Comparison of ENCODE assay signal across 10 mouse cellular contexts in the genomic region with DNA sequence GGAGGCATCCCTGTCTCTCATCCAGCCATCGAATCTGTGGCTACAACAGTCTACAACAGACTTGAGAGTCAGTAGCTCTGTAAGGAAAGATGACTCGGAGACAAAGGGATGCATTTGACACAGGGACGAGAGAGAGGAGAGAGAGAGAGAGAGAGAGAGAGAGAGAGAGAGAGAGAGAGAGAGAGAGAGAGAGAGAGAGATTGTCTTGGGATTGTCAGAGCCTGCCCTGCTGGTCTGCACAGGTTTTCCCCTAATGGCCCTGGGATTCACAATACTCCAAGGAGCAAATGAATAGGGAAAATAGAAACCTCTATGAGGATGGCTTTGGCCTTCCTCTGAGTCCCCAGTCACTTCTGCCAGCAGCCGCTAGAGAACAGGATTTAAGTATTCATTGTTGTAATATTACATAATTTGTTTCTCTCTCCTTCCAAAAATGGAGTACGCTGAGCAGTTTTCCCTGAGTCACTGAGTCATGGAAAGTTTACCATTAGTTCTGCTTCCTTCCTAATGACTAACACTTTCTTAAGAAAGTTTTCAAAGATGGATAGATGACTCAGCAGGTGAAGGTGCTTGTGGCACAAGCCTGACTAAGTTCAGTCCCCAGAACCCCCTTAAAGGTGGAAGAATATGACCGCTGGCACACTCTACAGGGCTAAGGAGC. TPM values are rescaled to one million over a fixed set of nuclear protein-coding genes. Genes with fewer than 3 reads are reported as not detected.
DNase-seq lines count a peak whose midpoint lies in the region; ATAC-seq and TF ChIP-seq lines count a peak whose summit lies in the region.
"Had no signal": no experiment of that assay in that cellular context is flagged by ENCODE, and none has a peak within 500 bp of the region (broad histone marks: within the 10 kb centered on the region; RNA-seq: fewer than 3 reads in every experiment).

No protein-coding gene starts in this region.

- no peak for TF ChIP-seq CTCF in heart, adult 2 months (IDR thresholded peaks at IDR 0.05)
- TF ChIP-seq CTCF in stomach, postnatal 0 days (IDR thresholded peaks at IDR 0.05; ENCODE audit: low read depth): no peak

- peak; percentile 9; the same call in 1 of the 2 replicates for ATAC-seq in neural tube, embryonic 11.5 days (ENCODE audit: insufficient read depth, low FRiP score, low TSS enrichment)
- ATAC-seq in liver, embryonic 15.5 days (ENCODE audit: insufficient read depth): no peak
- ATAC-seq in stomach, postnatal 0 days (ENCODE audit: low FRiP score, low TSS enrichment): 0 out of 2 replicates have a peak, but pooled peaks have one; percentile 8

- intact Hi-C loops in heart, adult 2 months (cut with DNase I): loop anchor here (2.0 to 5.0 kb wide), 2 partner anchors 511 to 824 kb away; no protein-coding TSS in a partner anchor

- TF ChIP-seq EP300 in heart, adult 2 months (IDR thresholded peaks at IDR 0.05; ENCODE audit: insufficient read depth, low read depth, low read length): no peak
- TF ChIP-seq EP300 in stomach, postnatal 0 days (optimal IDR thresholded peaks at IDR 0.05): no peak

- H3K4me3 ChIP-seq in heart, adult 2 months: no peak overlapping the region
- H3K4me3 ChIP-seq in neural tube, embryonic 11.5 days (ENCODE audit: low read depth, low read length): no peak overlapping the region
- no peak overlapping the region for H3K4me3 ChIP-seq in liver, embryonic 15.5 days (replicated peaks)
- H3K4me3 ChIP-seq in stomach, postnatal 0 days (ENCODE audit: low read depth, low read length): no peak overlapping the region

- no peak overlapping the region; the same call in 1 of the 2 replicates for H3K27ac ChIP-seq in heart, adult 2 months
- no peak overlapping the region for H3K27ac ChIP-seq in neural tube, embryonic 11.5 days (ENCODE audit: low read depth, low read length)
- no peak overlapping the region for H3K27ac ChIP-seq in liver, embryonic 15.5 days (replicated peaks)
- H3K27ac ChIP-seq in stomach, postnatal 0 days (replicated peaks): no peak overlapping the region

- WGBS in heart, adult 2 months: 38% methylated on average over 6 of the region's 6 CpGs
- 49% methylated on average over 6 of the region's 6 CpGs for WGBS in neural tube, embryonic 11.5 days
- WGBS in liver, embryonic 15.5 days (ENCODE audit: insufficient replicate concordance): 42% methylated on average over 6 of the region's 6 CpGs
- WGBS in stomach, postnatal 0 days: 36% methylated on average over 6 of the region's 6 CpGs

- H3K27me3 ChIP-seq in heart, adult 2 months (ENCODE audit: control insufficient read depth, insufficient read depth, low read length): no peaks in the 10 kb centered on the region
- H3K27me3 ChIP-seq in neural tube, embryonic 11.5 days (ENCODE audit: control insufficient read depth, insufficient read depth, low read length): no peaks in the 10 kb centered on the region
- no peaks in the 10 kb centered on the region for H3K27me3 ChIP-seq in liver, embryonic 15.5 days
- H3K27me3 ChIP-seq in stomach, postnatal 0 days (ENCODE audit: control insufficient read depth, insufficient read depth, low read length): no peaks in the 10 kb centered on the region

- H3K9me3 ChIP-seq in neural tube, embryonic 11.5 days (ENCODE audit: control insufficient read depth, low read length): no peaks in the 10 kb centered on the region
- no peaks in the 10 kb centered on the region for H3K9me3 ChIP-seq in liver, embryonic 15.5 days (replicated peaks)
- no peaks in the 10 kb centered on the region for H3K9me3 ChIP-seq in stomach, postnatal 0 days (ENCODE audit: control insufficient read depth, low read length)

- no peaks in the 10 kb centered on the region for H3K36me3 ChIP-seq in heart, adult 2 months (ENCODE audit: control insufficient read depth, insufficient read depth, low read length)
- H3K36me3 ChIP-seq in neural tube, embryonic 11.5 days (ENCODE audit: control insufficient read depth, insufficient read depth, low read length): no peaks in the 10 kb centered on the region
- no peaks in the 10 kb centered on the region for H3K36me3 ChIP-seq in liver, embryonic 15.5 days (replicated peaks)
- no peaks in the 10 kb centered on the region for H3K36me3 ChIP-seq in stomach, postnatal 0 days (ENCODE audit: control insufficient read depth, insufficient read depth, low read length)

- DNase-seq in heart, adult 18-20 months: peak; percentile 16 to 20
- DNase-seq in heart, adult 2 months: no peak
- no peak for DNase-seq in neural tube, embryonic 11.5 days (ENCODE audit: low spot score)
- no peak for DNase-seq in neural tube, embryonic 10.5 days (ENCODE audit: extremely low spot score, low spot score)
- DNase-seq in stomach, postnatal 0 days (ENCODE audit: low spot score): no peak
- no peak for DNase-seq in MN1 (ENCODE audit: low spot score)
- no peak for DNase-seq in gastrocnemius, adult 8-10 months (ENCODE audit: low spot score in 2 of 2)

- H3K4me2 ChIP-seq in neural tube, embryonic 11.5 days (ENCODE audit: low read depth): peak overlapping the region; percentile 78
- peak overlapping the region; percentile 71; the same call in 1 of the 2 replicates for H3K4me2 ChIP-seq in liver, embryonic 15.5 days
- no peak overlapping the region; the same call in 1 of the 2 replicates for H3K4me2 ChIP-seq in stomach, postnatal 0 days (replicated peaks; ENCODE audit: low read depth)

- H3K4me1 ChIP-seq in heart, adult 2 months (ENCODE audit: control insufficient read depth, insufficient read depth, low read length): peaks cover under 1% of the 10 kb centered on the region; the same call in 1 of the 2 replicates
- peaks cover 2% of the 10 kb centered on the region; the same call in 1 of the 2 replicates for H3K4me1 ChIP-seq in neural tube, embryonic 11.5 days (ENCODE audit: control insufficient read depth, insufficient read depth, low read length)
- peaks cover 6% of the 10 kb centered on the region; the same call in 1 of the 2 replicates for H3K4me1 ChIP-seq in liver, embryonic 15.5 days (replicated peaks)
- no peaks in the 10 kb centered on the region; the same call in 1 of the 2 replicates for H3K4me1 ChIP-seq in stomach, postnatal 0 days (replicated peaks; ENCODE audit: control insufficient read depth, insufficient read depth)

- no peak overlapping the region for H3K9ac ChIP-seq in heart, adult 2 months (ENCODE audit: low read depth, low read length)
- H3K9ac ChIP-seq in neural tube, embryonic 11.5 days (ENCODE audit: low read length): no peak overlapping the region
- no peak overlapping the region for H3K9ac ChIP-seq in liver, embryonic 15.5 days
- no peak overlapping the region for H3K9ac ChIP-seq in stomach, postnatal 0 days (ENCODE audit: low read length)

- no peak for TF ChIP-seq POLR2A in heart, adult 2 months (IDR thresholded peaks at IDR 0.05; ENCODE audit: insufficient read depth, low read depth, low read length)

- H3K79me2 ChIP-seq in heart, adult 2 months (replicated peaks; ENCODE audit: control insufficient read depth, insufficient read depth, low read length): no peaks in the 10 kb centered on the region

RNA-seq across cellular contexts. Expression of a gene that starts 26.3 kb away (rescaled TPM):
- total RNA-seq in heart, adult 18-20 months (2021): not detected
- not detected for total RNA-seq in heart, adult 2 months (2021)
- not detected in 2 replicates for polyA plus RNA-seq in heart, adult 2 months (2012; rRNA removed)
- not detected in 2 replicates for polyA plus RNA-seq in neural tube, embryonic 11.5 days (2014; fragmentation: Nextera tagmentation; extraction: Ambion mirVana)
- not detected in 2 replicates for polyA plus RNA-seq in liver, embryonic 15.5 days (2015; fragmentation: Nextera tagmentation; extraction: Ambion mirVana)
- polyA plus RNA-seq in stomach, postnatal 0 days (2015; fragmentation: Nextera tagmentation; extraction: Ambion mirVana): 0.17 TPM in 1 of 2 replicates, not detected in the other
- total RNA-seq in gastrocnemius, adult 8-10 months (2022): not detected
- total RNA-seq: liver, adult 2 months had no signal
- polyA plus RNA-seq: CD4-positive, CD25-positive, alpha-beta regulatory T cell, adult 4 months; liver, adult 2 months had no signal

Comparison
In these comparisons a context has a peak if more than half of its experiments do, and no peak if none do; other contexts are left out.
1. DNase-seq: peak in heart, adult 18-20 months (2 of 2); none in heart, adult 2 months (0 of 2), neural tube, embryonic 11.5 days (single experiment), neural tube, embryonic 10.5 days (single experiment), stomach, postnatal 0 days (single experiment), MN1 (single experiment) and gastrocnemius, adult 8-10 months (0 of 2).